Comparison of ENCODE assay signal across 24 mouse cellular contexts in genomic region chr13:16009766-16010465, GRCm38 (mm10). TPM values are rescaled to one million over a fixed set of nuclear protein-coding genes. Genes with fewer than 3 reads are reported as not detected.
DNase-seq lines count a peak whose midpoint lies in the region; ATAC-seq and TF ChIP-seq lines count a peak whose summit lies in the region.
"Had no signal": no experiment of that assay in that cellular context is flagged by ENCODE, and none has a peak within 500 bp of the region (broad histone marks: within the 10 kb centered on the region; RNA-seq: fewer than 3 reads in every experiment).

No protein-coding gene starts in this region.

- H3K27ac ChIP-seq in layer of hippocampus, adult 2 months = peak overlapping the region; percentile 77
- H3K27ac ChIP-seq in liver, postnatal 0 days (ENCODE audit: low read depth) = peak overlapping the region; percentile 79; the same call in 1 of the 2 replicates
- H3K27ac ChIP-seq in liver, embryonic 11.5 days (ENCODE audit: low read depth, low read length) = no peak overlapping the region
- no peak overlapping the region for H3K27ac ChIP-seq in hindbrain, embryonic 11.5 days (ENCODE audit: low read depth, low read length)
- H3K27ac ChIP-seq: embryonic facial prominence, embryonic 15.5 days; forebrain, embryonic 10.5 days; heart, adult 2 months; hindbrain, embryonic 10.5 days had no signal

- no peak for TF ChIP-seq CTCF in layer of hippocampus, adult 2 months (conservative IDR thresholded peaks at IDR 0.05)
- TF ChIP-seq CTCF in liver, postnatal 0 days (IDR thresholded peaks at IDR 0.05; ENCODE audit: low read depth) = no peak

- H3K9me3 ChIP-seq in liver, postnatal 0 days (ENCODE audit: low read length) = no peaks in the 10 kb centered on the region
- no peaks in the 10 kb centered on the region for H3K9me3 ChIP-seq in liver, embryonic 11.5 days (ENCODE audit: control insufficient read depth, low read length)
- no peaks in the 10 kb centered on the region for H3K9me3 ChIP-seq in hindbrain, embryonic 11.5 days (ENCODE audit: control insufficient read depth, low read length)
- H3K9me3 ChIP-seq: embryonic facial prominence, embryonic 15.5 days; forebrain, embryonic 10.5 days; G1E; heart, embryonic 12.5 days; hindbrain, embryonic 10.5 days had no signal

- H3K4me2 ChIP-seq in liver, postnatal 0 days (ENCODE audit: low read depth, low read length) = peak overlapping the region; percentile 88
- H3K4me2 ChIP-seq in liver, embryonic 11.5 days = no peak overlapping the region
- no peak overlapping the region for H3K4me2 ChIP-seq in hindbrain, embryonic 11.5 days (replicated peaks; ENCODE audit: low read depth, low read length)
- H3K4me2 ChIP-seq: embryonic facial prominence, embryonic 15.5 days; heart, embryonic 12.5 days had no signal

- no peaks in the 10 kb centered on the region for H3K36me3 ChIP-seq in liver, postnatal 0 days (replicated peaks; ENCODE audit: insufficient read depth, low read length)
- H3K36me3 ChIP-seq in liver, embryonic 11.5 days (ENCODE audit: control insufficient read depth, insufficient read depth, low read length) = no peaks in the 10 kb centered on the region
- no peaks in the 10 kb centered on the region for H3K36me3 ChIP-seq in hindbrain, embryonic 11.5 days (ENCODE audit: control insufficient read depth, insufficient read depth, low read length)
- H3K36me3 ChIP-seq: embryonic facial prominence, embryonic 15.5 days; forebrain, embryonic 10.5 days; G1E; heart, embryonic 12.5 days; hindbrain, embryonic 10.5 days had no signal

- H3K27me3 ChIP-seq in liver, postnatal 0 days (ENCODE audit: insufficient read depth, low read length) = no peaks in the 10 kb centered on the region
- peaks cover 21% of the 10 kb centered on the region for H3K27me3 ChIP-seq in liver, embryonic 11.5 days (replicated peaks; ENCODE audit: control insufficient read depth, insufficient read depth, low read length)
- H3K27me3 ChIP-seq in hindbrain, embryonic 11.5 days (ENCODE audit: control insufficient read depth, insufficient read depth, low read length) = no peaks in the 10 kb centered on the region
- H3K27me3 ChIP-seq: Patski had no signal

- no peak overlapping the region for H3K4me3 ChIP-seq in layer of hippocampus, adult 2 months
- H3K4me3 ChIP-seq in liver, postnatal 0 days (ENCODE audit: low read depth, low read length) = peak overlapping the region; percentile 37
- H3K4me3 ChIP-seq in liver, embryonic 11.5 days (ENCODE audit: low read depth, low read length) = no peak overlapping the region
- H3K4me3 ChIP-seq in hindbrain, embryonic 11.5 days (ENCODE audit: low read depth, low read length) = no peak overlapping the region
- H3K4me3 ChIP-seq: embryonic facial prominence, embryonic 15.5 days; erythroblast, embryonic 14.5 days; forebrain, embryonic 10.5 days; heart, adult 2 months; heart, embryonic 12.5 days; hindbrain, embryonic 10.5 days had no signal

- whole genome bisulfite sequencing in liver, postnatal 0 days (ENCODE audit: insufficient replicate concordance) = 74% methylated on average over 8 of the region's 8 CpGs
- 83% methylated on average over 8 of the region's 8 CpGs for WGBS in liver, embryonic 11.5 days
- WGBS in hindbrain, embryonic 11.5 days = 93% methylated on average over 8 of the region's 8 CpGs

- no peak for ATAC-seq in liver, postnatal 0 days
- ATAC-seq in liver, embryonic 11.5 days (replicated peaks; ENCODE audit: low FRiP score) = no peak
- ATAC-seq in hindbrain, embryonic 11.5 days (ENCODE audit: low FRiP score) = no peak
- ATAC-seq: activated CD4-positive, CD25-positive, alpha-beta regulatory T cell, adult 4 months; CD4-positive, CD25-positive, alpha-beta regulatory T cell, adult 4 months; forebrain, embryonic 14.5 days; hindbrain, embryonic 16.5 days; inflammation-experienced regulatory T-cells, adult 6 months; Patski had no signal

- no peak for TF ChIP-seq EP300 in liver, postnatal 0 days (IDR thresholded peaks at IDR 0.05; ENCODE audit: low read depth)

- DNase-seq in layer of hippocampus, adult 2 months (ENCODE audit: low spot score in 2 of 2) = no peak
- DNase-seq in layer of hippocampus, postnatal 36 days = no peak
- no peak for DNase-seq in liver, postnatal 0 days
- no peak for DNase-seq in liver, embryonic 11.5 days (ENCODE audit: low spot score)
- peak; percentile 60 for DNase-seq in brain, adult 2 months (ENCODE audit: low read depth, low spot score)
- DNase-seq in hindbrain, embryonic 11.5 days (ENCODE audit: low spot score) = no peak
- DNase-seq: adrenal gland, postnatal 14 days; cerebellum, adult 2 months; cerebellum, postnatal 14 days; embryo, embryonic 11 days; gastrocnemius, postnatal 10 days; heart, adult 2 months had no signal

- H3K9ac ChIP-seq in liver, postnatal 0 days (replicated peaks) = peak overlapping the region; percentile 5
- no peak overlapping the region for H3K9ac ChIP-seq in liver, embryonic 11.5 days (ENCODE audit: low read depth, low read length)
- no peak overlapping the region for H3K9ac ChIP-seq in hindbrain, embryonic 11.5 days (ENCODE audit: low read depth, low read length)
- H3K9ac ChIP-seq: embryonic facial prominence, embryonic 15.5 days; heart, embryonic 12.5 days had no signal

- peaks cover 11% of the 10 kb centered on the region; the same call in 1 of the 2 replicates for H3K4me1 ChIP-seq in liver, postnatal 0 days (ENCODE audit: insufficient read depth)
- no peaks in the 10 kb centered on the region for H3K4me1 ChIP-seq in liver, embryonic 11.5 days (replicated peaks; ENCODE audit: control insufficient read depth, insufficient read depth, low read length)
- no peaks in the 10 kb centered on the region for H3K4me1 ChIP-seq in hindbrain, embryonic 11.5 days (replicated peaks; ENCODE audit: control insufficient read depth, insufficient read depth, low read length)

RNA-seq across cellular contexts. Expression of gene Inhba, which starts 1.7 kb away (rescaled TPM):
- 10 to 100 TPM; 11.7 to 11.8 TPM for total RNA-seq in layer of hippocampus, adult 2 months (2021)
- 10 to 100 TPM; 13.1 to 14.3 TPM for total RNA-seq in layer of hippocampus, postnatal 36 days (2021)
- 6.4 and 7.9 TPM in 2 replicates for polyA plus RNA-seq in liver, postnatal 0 days (2015; fragmentation: Nextera tagmentation; extraction: Ambion mirVana)
- 0.42 and 0.47 TPM in 2 replicates for polyA plus RNA-seq in liver, embryonic 11.5 days (2014; fragmentation: Nextera tagmentation; extraction: Ambion mirVana)
- 0.78 and 0.99 TPM in 2 replicates for polyA plus RNA-seq in hindbrain, embryonic 11.5 days (2014; fragmentation: Nextera tagmentation; extraction: Ambion mirVana)
- polyA plus RNA-seq: activated CD4-positive, CD25-positive, alpha-beta regulatory T cell, adult 4 months; CD4-positive, CD25-positive, alpha-beta regulatory T cell, adult 4 months; erythroblast, embryonic 14.5 days; G1E had no signal

Comparison
In these comparisons a context has a peak if more than half of its experiments do, and no peak if none do; other contexts are left out.
1. H3K27ac ChIP-seq: peak in layer of hippocampus, adult 2 months (single experiment) and liver, postnatal 0 days (single experiment); none in liver, embryonic 11.5 days (single experiment) and hindbrain, embryonic 11.5 days (single experiment).